8 mouse cellular contexts compared by ENCODE assay signal in genomic region chr9:63960829-63961185, GRCm38 (mm10).
DNase-seq lines count a peak whose midpoint lies in the region; ATAC-seq lines count a peak whose summit lies in the region.

No protein-coding gene starts in this region.

- H3K9ac ChIP-seq in heart, embryonic 16.5 days (ENCODE audit: low read length) = peak overlapping the region; percentile 63
- H3K9ac ChIP-seq in forebrain, embryonic 11.5 days (ENCODE audit: low read length) = no peak overlapping the region
- H3K9ac ChIP-seq in liver, embryonic 11.5 days (ENCODE audit: low read depth, low read length) = peak overlapping the region; percentile 40; the same call in 1 of the 2 replicates

- H3K27ac ChIP-seq in heart, embryonic 16.5 days (ENCODE audit: low read length) = peak overlapping the region; percentile 93
- H3K27ac ChIP-seq in forebrain, embryonic 11.5 days (ENCODE audit: low read depth, low read length) = peak overlapping the region; percentile 62
- H3K27ac ChIP-seq in liver, embryonic 11.5 days (ENCODE audit: low read depth, low read length) = peak overlapping the region; percentile 44

- ATAC-seq in heart, embryonic 16.5 days (replicated peaks; ENCODE audit: extremely low read depth, insufficient read depth, low FRiP score) = no peak
- no peak for ATAC-seq in forebrain, embryonic 11.5 days (replicated peaks; ENCODE audit: low FRiP score)
- no peak for ATAC-seq in liver, embryonic 11.5 days (replicated peaks; ENCODE audit: low FRiP score)
- no peak for ATAC-seq in cerebellum, adult (ENCODE audit: insufficient number of reproducible peaks, low FRiP score, low TSS enrichment)

- intact Hi-C loops in heart, postnatal 25 days (cut with DNase I) = loop anchor here (1.0 kb wide), 1 partner anchor 59 kb away; no protein-coding TSS in a partner anchor

- peak overlapping the region; percentile 58 for H3K4me2 ChIP-seq in heart, embryonic 16.5 days (ENCODE audit: low read depth, low read length)
- H3K4me2 ChIP-seq in forebrain, embryonic 11.5 days (ENCODE audit: low read depth, low read length, severe bottlenecking) = peak overlapping the region; percentile 33
- H3K4me2 ChIP-seq in liver, embryonic 11.5 days = peak overlapping the region; percentile 37

- peaks cover 80% of the 10 kb centered on the region for H3K4me1 ChIP-seq in heart, embryonic 16.5 days (ENCODE audit: control insufficient read depth, insufficient read depth, low read length)
- H3K4me1 ChIP-seq in forebrain, embryonic 11.5 days (replicated peaks; ENCODE audit: control insufficient read depth, insufficient read depth, low read length) = peaks cover 41% of the 10 kb centered on the region
- peaks cover 76% of the 10 kb centered on the region for H3K4me1 ChIP-seq in liver, embryonic 11.5 days (replicated peaks; ENCODE audit: control insufficient read depth, insufficient read depth, low read length)

- no peak overlapping the region for H3K4me3 ChIP-seq in heart, embryonic 16.5 days (ENCODE audit: low read length)
- H3K4me3 ChIP-seq in forebrain, embryonic 11.5 days (ENCODE audit: low read depth, low read length) = no peak overlapping the region
- H3K4me3 ChIP-seq in liver, embryonic 11.5 days (ENCODE audit: low read depth, low read length) = no peak overlapping the region

- 29% methylated on average over 4 of the region's 4 CpGs for whole genome bisulfite sequencing in heart, embryonic 16.5 days
- WGBS in forebrain, embryonic 11.5 days = 4% methylated on average over 4 of the region's 4 CpGs
- WGBS in liver, embryonic 11.5 days = 17% methylated on average over 4 of the region's 4 CpGs

- H3K27me3 ChIP-seq in heart, embryonic 16.5 days (ENCODE audit: control insufficient read depth, insufficient read depth, low read length) = no peaks in the 10 kb centered on the region
- no peaks in the 10 kb centered on the region for H3K27me3 ChIP-seq in forebrain, embryonic 11.5 days (ENCODE audit: control insufficient read depth, insufficient read depth, low read length)
- H3K27me3 ChIP-seq in liver, embryonic 11.5 days (replicated peaks; ENCODE audit: control insufficient read depth, insufficient read depth, low read length) = no peaks in the 10 kb centered on the region

- no peaks in the 10 kb centered on the region for H3K36me3 ChIP-seq in heart, embryonic 16.5 days (ENCODE audit: control insufficient read depth, insufficient read depth)
- no peaks in the 10 kb centered on the region for H3K36me3 ChIP-seq in forebrain, embryonic 11.5 days (ENCODE audit: control insufficient read depth, insufficient read depth, low read length)
- H3K36me3 ChIP-seq in liver, embryonic 11.5 days (ENCODE audit: control insufficient read depth, insufficient read depth, low read length) = no peaks in the 10 kb centered on the region; the same call in 1 of the 2 replicates

- DNase-seq in heart, postnatal 25 days (ENCODE audit: low spot score) = no peak
- peak; percentile 48 for DNase-seq in MN1 (ENCODE audit: low spot score)
- DNase-seq in forebrain, embryonic 11.5 days (ENCODE audit: low spot score) = no peak
- DNase-seq in liver, embryonic 11.5 days (ENCODE audit: low spot score) = no peak
- DNase-seq in adrenal gland, postnatal 25 days = no peak
- DNase-seq in frontal cortex, adult 2 months (ENCODE audit: extremely low spot score in 1 of 2, low spot score in 1 of 2) = no peak

- H3K9me3 ChIP-seq in heart, embryonic 16.5 days (replicated peaks; ENCODE audit: control insufficient read depth, low read length) = no peaks in the 10 kb centered on the region
- H3K9me3 ChIP-seq in forebrain, embryonic 11.5 days (ENCODE audit: control insufficient read depth, low read length) = no peaks in the 10 kb centered on the region
- H3K9me3 ChIP-seq in liver, embryonic 11.5 days (ENCODE audit: control insufficient read depth, low read length) = no peaks in the 10 kb centered on the region
